Mouse (Mus musculus) stomach, postnatal 0 days (tissue): Measurements from ENCODE around the gene Cdc42ep1. TPM values are rescaled to one million over a fixed set of nuclear protein-coding genes. Genes with fewer than 3 reads are reported as not detected.

Experiments
- ATAC-seq: fragments of 200-750 bp; cut with Nextera tagmentation; 2 replicates; pipeline ENCODE4 v1.8.0; 2017; ENCODE audit not compliant: low FRiP score, low TSS enrichment
- DNase-seq: peaks from one replicate; pipeline ENCODE4 v3.0.0-alpha.2; 2016; ENCODE audit warnings: low spot score
- H3K27ac ChIP-seq: fragments of 300-500 bp; sonication (generic); replicated peaks from 2 replicates; pipeline ENCODE4 v1.5.1; 2014; ENCODE audit warnings: mild to moderate bottlenecking, control low read depth
- H3K27me3 ChIP-seq: fragments of 300-500 bp; sonication (generic); 2 replicates; pipeline ENCODE4 v1.6.1; 2014; ENCODE audit warnings: low read length; ENCODE audit not compliant: control insufficient read depth, insufficient read depth
- H3K36me3 ChIP-seq: fragments of 300-500 bp; sonication (generic); 2 replicates; pipeline ENCODE4 v1.6.1; 2014; ENCODE audit warnings: low read length, mixed read lengths; ENCODE audit not compliant: control insufficient read depth, insufficient read depth
- H3K4me1 ChIP-seq: fragments of 300-500 bp; sonication (generic); replicated peaks from 2 replicates; pipeline ENCODE4 v1.6.1; 2014; ENCODE audit warnings: antibody characterized with exemption; ENCODE audit not compliant: control insufficient read depth, insufficient read depth
- H3K4me2 ChIP-seq: fragments of 300-500 bp; sonication (generic); replicated peaks from 2 replicates; pipeline ENCODE4 v1.6.1; 2014; ENCODE audit warnings: low read depth, mild to moderate bottlenecking, control low read depth, moderate library complexity
- H3K4me3 ChIP-seq: fragments of 300-500 bp; sonication (generic); 2 replicates; pipeline ENCODE4 v1.5.1; 2014; ENCODE audit warnings: low read depth, low read length, control low read depth
- H3K9ac ChIP-seq: fragments of 300-500 bp; sonication (generic); 2 replicates; pipeline ENCODE4 v1.6.1; 2014; ENCODE audit warnings: mild to moderate bottlenecking, low read length, control low read depth, mixed read lengths
- H3K9me3 ChIP-seq: fragments of 300-500 bp; sonication (generic); 2 replicates; pipeline ENCODE4 v1.6.1; 2016; ENCODE audit warnings: low read length; ENCODE audit not compliant: control insufficient read depth
- CTCF ChIP-seq: IDR thresholded peaks from 2 replicates; pipeline ENCODE4 v1.5.1; 2016; ENCODE audit warnings: antibody characterized with exemption, low read depth, mild to moderate bottlenecking, moderate library complexity
- EP300 ChIP-seq: optimal IDR thresholded peaks from 2 replicates; pipeline ENCODE3; 2016; ENCODE audit warnings: antibody characterized with exemption
- WGBS: fragments of 180-500 bp; shearing (Covaris S2); extraction: QIAGEN DNeasy Blood & Tissue Kit; methylation state at CpG from one replicate; pipeline ENCODE4 v1.1.7; 2014; 5-methylcytosine and 5-hydroxymethylcytosine counted together
- polyA plus RNA-seq: library from polyadenylated mRNA; unstranded; fragments of >200 nt; fragmentation: Nextera tagmentation; extraction: Ambion mirVana; gene quantifications from 2 replicates; pipeline ENCODE4 v1.2.1, GENCODE M21; 2015

Cdc42ep1 gene
- polyA plus RNA-seq, 1 experiment from 2014 or later = 37.7 TPM

DNA sequence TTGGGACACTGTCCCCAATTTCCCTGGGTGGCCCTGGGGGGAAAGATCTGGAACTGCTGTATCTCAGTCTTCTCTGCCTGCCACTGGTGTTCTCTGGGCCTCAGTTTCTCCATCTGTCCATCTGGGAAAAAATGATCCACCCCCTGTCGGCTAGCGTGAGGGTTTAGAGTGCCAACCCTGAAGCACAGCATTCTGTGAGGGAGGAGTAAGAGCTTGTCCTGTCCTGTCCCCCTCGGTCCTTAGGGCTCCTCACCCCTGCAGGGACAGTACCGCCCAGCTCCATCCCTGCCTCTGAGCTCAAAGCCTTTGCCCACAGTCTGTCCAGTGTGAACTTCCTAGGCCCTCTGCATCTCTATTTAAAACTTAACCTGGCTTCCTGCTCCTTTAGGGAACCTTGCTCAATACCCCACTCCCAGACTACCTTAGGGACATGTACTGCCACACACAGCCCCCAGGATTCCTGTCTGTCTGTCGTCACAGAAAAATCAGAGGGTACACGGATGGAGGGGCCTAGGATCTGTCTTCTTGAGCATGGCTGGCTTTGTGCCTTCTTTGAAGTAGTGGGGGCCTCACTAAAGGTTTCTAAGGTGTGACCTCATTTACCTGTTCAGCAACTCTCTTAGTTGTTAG lies 1.1 kb upstream of the Cdc42ep1 start:
- Histone ChIP-seq H3K9ac (no peak overlapping the region), H3K27me3 (no peaks in the 10 kb centered on the region), H3K9me3 (no peaks in the 10 kb centered on the region), H3K4me1 (peaks cover 15% of the 10 kb centered on the region), H3K4me3 (no peak overlapping the region), H3K4me2 (peak overlapping the region; percentile 81; the same call in 1 of the 2 replicates), H3K27ac (peak overlapping the region; percentile 61), H3K36me3 (no peaks in the 10 kb centered on the region)
- no peak for DNase-seq
- ATAC-seq = no peak
- 61% methylated on average over 6 of the region's 6 CpGs for WGBS
- TF ChIP-seq CTCF (no peak), EP300 (no peak)

DNA sequence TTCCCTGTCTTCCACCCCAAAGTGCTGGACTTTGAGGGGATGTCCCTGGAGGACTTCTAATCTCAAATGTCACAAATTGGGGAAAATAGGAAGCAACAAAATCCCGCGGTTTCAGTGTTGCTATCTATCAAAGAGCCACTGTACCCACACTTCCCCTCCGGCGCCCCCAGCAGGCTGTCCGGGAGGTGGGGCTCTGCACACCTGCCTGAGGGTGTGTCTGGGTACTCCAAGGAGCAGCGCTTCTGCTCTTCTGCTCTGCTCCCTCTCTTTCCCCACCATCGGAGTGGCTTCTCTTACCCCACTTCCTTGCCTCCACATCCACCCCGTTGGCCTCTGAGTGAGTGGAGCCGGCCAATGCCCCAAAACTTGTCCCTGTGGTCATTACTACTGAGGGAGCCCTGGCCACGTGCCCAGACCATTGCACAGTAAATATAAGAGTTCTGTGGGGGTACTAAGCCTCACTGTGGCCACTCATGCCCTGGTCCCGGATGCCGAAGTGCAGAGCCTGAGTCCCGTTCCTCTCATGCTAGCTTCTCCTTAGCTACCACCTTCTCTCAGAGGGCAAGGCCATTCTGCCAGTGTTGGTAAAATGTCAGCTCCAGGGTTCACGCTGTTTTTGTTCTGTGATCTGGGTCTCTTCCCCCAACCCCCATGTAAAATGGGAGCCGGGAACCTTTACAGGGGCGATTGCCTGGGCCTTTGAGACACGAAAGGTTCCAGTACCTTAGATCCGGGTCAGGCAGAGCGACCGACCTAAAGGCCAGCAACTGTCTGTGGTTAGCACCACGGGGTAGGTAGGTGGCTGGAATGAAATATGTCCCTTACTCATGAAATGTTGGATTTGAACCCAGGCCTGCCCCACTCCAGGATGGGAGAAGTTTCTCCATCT lies 1.4 kb downstream of the Cdc42ep1 start:
- H3K36me3 ChIP-seq = peaks cover 4% of the 10 kb centered on the region; the same call in 1 of the 2 replicates
- peak overlapping the region; percentile 77 for H3K4me3 ChIP-seq
- peak overlapping the region; percentile 95 for H3K9ac ChIP-seq
- peak overlapping the region; percentile 81 for H3K4me2 ChIP-seq
- TF ChIP-seq CTCF (peak; percentile 50), EP300 (no peak)
- WGBS = 27% methylated on average over 21 of the region's 21 CpGs
- ATAC-seq (no peak), DNase-seq (peak; percentile 79)
- peaks cover 15% of the 10 kb centered on the region for H3K4me1 ChIP-seq
- no peaks in the 10 kb centered on the region for H3K27me3 ChIP-seq
- H3K9me3 ChIP-seq = no peaks in the 10 kb centered on the region
- H3K27ac ChIP-seq = peak overlapping the region; percentile 98

DNA sequence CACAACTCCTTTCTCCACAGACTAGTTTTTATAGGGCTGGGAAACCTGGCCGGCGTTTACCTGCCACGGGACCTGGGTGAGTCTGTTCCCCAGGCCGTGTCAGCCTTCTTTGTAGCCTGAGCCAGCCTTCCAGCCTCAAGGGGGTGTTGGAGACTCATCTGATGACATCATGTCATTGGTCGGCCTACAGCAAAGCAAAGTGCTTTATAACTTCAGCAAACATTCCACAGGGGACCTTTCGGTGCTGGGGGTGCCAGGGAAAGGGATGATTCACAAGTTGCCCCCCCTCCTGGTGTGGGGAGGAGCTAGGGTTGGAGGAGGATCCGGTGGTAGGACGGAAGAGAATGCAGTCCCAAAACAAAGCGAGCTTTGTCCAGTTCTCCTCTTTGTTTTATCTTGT lies 2.4 kb downstream of the Cdc42ep1 start:
- peak; percentile 48 for TF ChIP-seq CTCF
- TF ChIP-seq EP300 = no peak
- Histone ChIP-seq H3K9me3 (no peaks in the 10 kb centered on the region), H3K4me3 (peak overlapping the region; percentile 77), H3K27ac (peak overlapping the region; percentile 98), H3K36me3 (peaks cover 9% of the 10 kb centered on the region; the same call in 1 of the 2 replicates), H3K27me3 (no peaks in the 10 kb centered on the region), H3K9ac (peak overlapping the region; percentile 95), H3K4me1 (peaks cover 19% of the 10 kb centered on the region), H3K4me2 (peak overlapping the region; percentile 81)
- 15% methylated on average over 9 of the region's 9 CpGs for WGBS
- DNase-seq = peak; percentile 88
- ATAC-seq = peak; percentile 54

DNA sequence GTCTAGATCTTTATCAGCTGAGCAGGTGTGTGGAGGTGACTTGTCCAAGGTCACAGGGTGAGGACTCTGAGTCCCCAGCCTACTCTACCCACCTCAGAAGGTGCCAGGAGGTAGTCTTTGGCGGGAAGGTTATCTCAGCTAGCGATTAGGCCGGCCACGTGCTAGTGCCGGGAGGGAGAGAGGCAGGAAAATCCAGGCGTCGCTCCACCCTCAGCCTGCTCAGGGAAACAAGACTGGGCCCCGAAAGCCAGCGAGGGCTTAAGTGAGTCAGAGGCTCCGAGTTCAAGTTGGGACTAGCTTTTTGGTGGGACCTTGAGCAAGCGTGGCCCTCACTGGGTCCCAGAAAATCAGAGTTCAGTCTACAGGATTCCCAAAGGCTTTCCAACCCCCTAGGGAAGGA lies 2.9 kb downstream of the Cdc42ep1 start:
- no peaks in the 10 kb centered on the region for H3K9me3 ChIP-seq
- H3K4me1 ChIP-seq = peaks cover 19% of the 10 kb centered on the region
- peak; percentile 47 for ATAC-seq
- H3K27ac ChIP-seq = peak overlapping the region; percentile 98
- H3K27me3 ChIP-seq = no peaks in the 10 kb centered on the region
- peaks cover 9% of the 10 kb centered on the region; the same call in 1 of the 2 replicates for H3K36me3 ChIP-seq
- WGBS = 43% methylated on average over 11 of the region's 11 CpGs
- DNase-seq = peak; percentile 87
- H3K9ac ChIP-seq = peak overlapping the region; percentile 45
- H3K4me3 ChIP-seq = 0 out of 2 replicates have a peak overlapping the region, but pooled peaks have one; percentile 4
- no peak for TF ChIP-seq EP300
- H3K4me2 ChIP-seq = peak overlapping the region; percentile 81

DNA sequence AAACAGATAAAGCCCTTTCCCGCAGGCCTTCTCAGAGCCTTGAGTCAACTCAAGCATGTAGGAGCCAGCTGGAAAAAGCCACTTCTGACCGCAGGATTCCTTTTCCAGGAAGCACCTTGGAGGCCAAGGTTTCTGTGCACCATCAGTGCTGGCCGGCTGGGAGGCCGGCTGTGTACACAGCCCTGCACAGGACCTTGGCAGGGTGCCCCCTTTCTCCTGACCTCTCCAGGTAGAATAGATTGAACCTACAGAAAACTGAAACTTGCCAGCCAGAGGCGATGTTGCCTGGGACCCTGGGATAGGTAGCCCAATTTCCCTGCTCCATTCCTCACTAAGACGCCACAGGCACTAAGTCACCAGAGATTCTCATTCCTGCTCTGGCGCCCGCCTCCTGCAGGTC lies 3.4 kb downstream of the Cdc42ep1 start:
- Histone ChIP-seq H3K9ac (peak overlapping the region; percentile 45; the same call in 1 of the 2 replicates), H3K4me3 (no peak overlapping the region), H3K9me3 (no peaks in the 10 kb centered on the region), H3K4me2 (peak overlapping the region; percentile 81), H3K27ac (peak overlapping the region; percentile 98), H3K36me3 (peaks cover 9% of the 10 kb centered on the region; the same call in 1 of the 2 replicates), H3K4me1 (peaks cover 17% of the 10 kb centered on the region), H3K27me3 (no peaks in the 10 kb centered on the region)
- 49% methylated on average over 8 of the region's 8 CpGs for WGBS
- ATAC-seq (peak; percentile 25), DNase-seq (peak; percentile 85)
- TF ChIP-seq CTCF (0 out of 2 replicates have a peak, but pooled peaks have one; percentile 10), EP300 (no peak)
